Mouse (Mus musculus): ENCODE results near the gene Lbr.

DNA sequence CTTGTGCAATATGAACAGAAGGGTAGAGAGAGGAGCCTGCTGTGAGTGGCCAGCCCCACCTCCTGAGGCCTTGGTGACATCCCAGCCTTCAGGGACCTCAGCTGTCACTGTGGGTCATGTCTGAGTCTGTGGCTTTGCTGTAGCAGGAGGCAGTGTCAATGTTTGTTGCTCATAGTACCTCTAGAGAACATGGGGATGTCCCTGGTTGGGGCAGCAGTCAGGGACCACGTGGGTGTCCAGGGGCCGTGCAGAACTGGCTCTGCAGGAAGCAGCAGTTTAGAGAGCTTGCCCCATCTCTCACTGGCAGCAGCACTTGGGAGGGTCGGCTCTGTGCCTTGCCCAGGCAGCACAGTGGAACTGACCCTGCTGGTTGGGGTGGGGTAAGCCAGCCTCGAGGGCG is 34.2 kb upstream of the Lbr start:
- TF ChIP-seq ZNF384 (IDR thresholded peaks at IDR 0.05; ENCODE audit: low read depth, low read length): no peak
- no peak for TF ChIP-seq ZC3H11A (IDR thresholded peaks at IDR 0.05; ENCODE audit: borderline replicate concordance, low read depth, low read length)
